Mouse (Mus musculus): ENCODE results near the gene Oxgr1. TPM values are rescaled to one million over a fixed set of nuclear protein-coding genes. Genes with fewer than 3 reads are reported as not detected.

The Oxgr1 gene
- polyA plus RNA-seq (2012; rRNA removed): not detected in 2 replicates

DNA sequence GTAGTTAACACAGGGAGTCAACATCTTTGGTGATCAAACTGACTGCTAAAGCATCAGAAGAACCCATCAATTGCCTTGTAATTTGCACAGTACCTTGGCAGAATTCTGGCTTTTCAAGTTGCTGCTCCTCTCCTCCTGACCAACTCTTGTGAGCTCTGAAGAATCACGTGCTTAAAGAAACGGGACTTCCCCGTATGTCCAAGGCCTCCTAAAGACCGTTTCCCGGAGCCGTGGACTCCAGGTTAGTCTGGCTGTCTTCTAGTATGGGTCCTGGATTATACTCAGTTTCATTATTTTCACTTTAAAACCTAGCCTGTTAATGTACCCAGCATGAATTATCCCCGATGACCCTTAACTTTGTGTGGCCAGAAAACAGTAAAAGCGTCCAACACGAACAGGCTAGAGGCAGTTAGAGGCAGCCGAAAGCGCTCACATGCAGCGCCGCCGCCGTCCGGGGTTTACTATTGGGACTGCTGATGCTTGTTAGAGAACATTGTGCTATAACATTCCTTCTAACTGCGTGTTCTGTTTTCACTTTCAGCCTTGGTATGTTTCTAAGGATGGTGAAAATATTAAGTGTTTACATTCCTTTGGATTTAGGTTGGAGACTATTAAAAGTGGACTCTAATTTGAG lies at the start of gene Oxgr1:
Gene Oxgr1, minus strand, starts transcription at position 249 of the 634 bp plus-strand sequence.

Other genes with a start within 250 kb of the Oxgr1 start
- 94.6 and 101 TPM in 2 replicates for gene Mbnl2, start 233.2 kb upstream of the Oxgr1 start, polyA plus RNA-seq (2012; rRNA removed)

Data from colon, adult 2 months (tissue).